Mouse (Mus musculus) midbrain, embryonic 10.5 days (tissue): ENCODE data around the gene Ppm1m. TPM values are rescaled to one million over a fixed set of nuclear protein-coding genes. Genes with fewer than 3 reads are reported as not detected.

Source experiments
- DNase-seq: peaks from one replicate; pipeline ENCODE4 v3.0.0-alpha.2; 2017; ENCODE audit warnings: low spot score
- H3K27ac ChIP-seq: fragments of 300-500 bp; sonication (generic); replicated peaks from 2 replicates; pipeline ENCODE4 v1.5.1; 2016; ENCODE audit warnings: mild to moderate bottlenecking
- H3K27me3 ChIP-seq: fragments of 300-500 bp; sonication (generic); 2 replicates; pipeline ENCODE4 v1.6.1; 2016; ENCODE audit warnings: low read depth, mild to moderate bottlenecking; ENCODE audit not compliant: poor library complexity, severe bottlenecking
- H3K36me3 ChIP-seq: fragments of 300-500 bp; sonication (generic); 2 replicates; pipeline ENCODE4 v1.6.1; 2016; ENCODE audit warnings: mild to moderate bottlenecking, moderate library complexity
- H3K4me1 ChIP-seq: fragments of 300-500 bp; sonication (generic); 2 replicates; pipeline ENCODE4 v1.6.1; 2016
- H3K4me3 ChIP-seq: fragments of 300-500 bp; sonication (generic); 2 replicates; pipeline ENCODE4 v1.5.1; 2016; ENCODE audit warnings: mild to moderate bottlenecking, moderate library complexity
- H3K9me3 ChIP-seq: fragments of 300-500 bp; sonication (generic); replicated peaks from 2 replicates; pipeline ENCODE4 v1.6.1; 2016; ENCODE audit warnings: mild to moderate bottlenecking
- WGBS: fragments of 180-500 bp; shearing (Covaris S2); methylation state at CpG from one replicate; pipeline ENCODE4 v1.1.7; 2016; 5-methylcytosine and 5-hydroxymethylcytosine counted together
- polyA plus RNA-seq: library from polyadenylated mRNA; unstranded; fragments of >200 nt; fragmentation: Nextera tagmentation; extraction: Ambion mirVana; gene quantifications from 2 replicates; pipeline ENCODE4 v1.2.1, GENCODE M21; 2016

Gene Ppm1m
- polyA plus RNA-seq, 1 experiment from 2014 or later, result 52.1 TPM

DNA sequence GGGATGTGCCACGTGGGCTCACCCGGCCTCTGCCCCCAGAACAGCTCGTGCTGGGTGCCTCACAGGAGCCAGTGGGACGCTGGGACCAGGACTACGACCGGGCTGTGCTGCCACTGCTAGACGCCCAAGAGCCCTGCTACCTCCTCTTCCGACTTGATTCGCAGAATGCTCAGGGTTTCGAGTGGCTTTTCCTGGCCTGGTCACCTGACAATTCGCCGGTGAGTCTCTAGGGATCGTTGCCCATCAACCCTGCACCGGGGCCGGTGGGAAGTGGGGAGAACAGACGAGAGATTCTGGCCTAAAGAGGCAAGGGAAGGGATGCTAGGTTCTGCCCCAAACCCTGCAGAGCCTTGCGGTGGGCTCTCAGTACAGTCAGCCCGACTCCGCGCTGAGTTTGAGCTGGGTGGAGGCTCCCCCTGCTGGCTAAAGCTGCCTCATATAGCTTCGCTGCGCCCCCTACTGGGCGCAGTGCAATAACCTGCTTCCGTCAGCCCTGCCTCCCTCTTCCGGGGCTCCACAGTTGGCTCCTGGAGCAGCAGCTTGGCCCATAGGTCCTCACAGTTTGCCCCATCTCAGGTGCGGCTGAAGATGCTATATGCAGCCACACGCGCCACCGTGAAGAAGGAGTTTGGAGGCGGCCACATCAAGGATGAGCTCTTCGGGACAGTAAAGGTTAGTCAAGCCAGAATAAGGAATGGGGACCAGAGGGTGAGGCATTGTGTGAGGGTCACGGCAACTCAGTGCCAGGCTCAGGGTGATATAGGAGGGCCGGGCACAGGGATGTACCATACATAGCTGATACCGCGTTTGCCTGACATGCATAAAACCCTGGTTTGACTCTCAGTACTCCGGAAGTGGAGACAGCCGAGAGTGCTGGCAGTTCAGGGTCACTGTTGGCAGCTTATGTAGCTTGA lies 12.4 kb upstream of the Ppm1m start:
- WGBS, result 17% methylated on average over 37 of the region's 37 CpGs
- Histone ChIP-seq H3K4me1 (peaks cover 20% of the 10 kb centered on the region), H3K27ac (peak overlapping the region; percentile 78), H3K36me3 (peaks cover 53% of the 10 kb centered on the region), H3K4me3 (peak overlapping the region; percentile 43), H3K9me3 (no peaks in the 10 kb centered on the region), H3K27me3 (no peaks in the 10 kb centered on the region)
- peak; percentile 91 for DNase-seq

GRCm38 (mm10) chr9:106210853-106211609 lies 11.5 kb upstream of the Ppm1m start:
- DNase-seq, result peak; percentile 31
- peak overlapping the region; percentile 43 for H3K4me3 ChIP-seq
- WGBS, result 37% methylated on average over 9 of the region's 9 CpGs
- H3K36me3 ChIP-seq, result peaks cover 56% of the 10 kb centered on the region
- H3K27me3 ChIP-seq, result no peaks in the 10 kb centered on the region
- no peaks in the 10 kb centered on the region for H3K9me3 ChIP-seq
- peaks cover 20% of the 10 kb centered on the region for H3K4me1 ChIP-seq
- H3K27ac ChIP-seq, result peak overlapping the region; percentile 78

DNA sequence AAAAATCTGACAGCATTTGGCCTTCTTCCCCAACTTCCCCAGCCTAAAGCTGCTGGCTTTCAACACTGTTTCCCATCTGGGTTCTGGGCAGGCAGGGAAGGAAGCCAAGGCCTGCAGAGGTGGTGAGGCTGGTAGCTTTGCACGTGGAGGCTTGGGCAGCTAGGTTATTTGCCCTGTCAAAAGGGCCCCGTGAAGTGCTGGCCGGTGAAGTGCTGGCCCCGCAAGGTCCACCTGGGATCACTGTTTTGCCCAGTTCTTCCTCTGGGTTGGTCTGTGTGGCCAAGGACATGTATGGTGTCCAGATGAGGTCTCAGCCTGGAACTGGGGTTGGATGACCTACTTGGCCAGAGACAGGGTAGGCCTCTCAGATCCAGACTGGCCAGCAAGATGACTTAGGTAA lies 10.4 kb upstream of the Ppm1m start:
- 94% methylated on average over 4 of the region's 4 CpGs for WGBS
- Histone ChIP-seq H3K27ac (no peak overlapping the region), H3K36me3 (peaks cover 50% of the 10 kb centered on the region), H3K4me1 (peaks cover 29% of the 10 kb centered on the region), H3K27me3 (no peaks in the 10 kb centered on the region), H3K9me3 (no peaks in the 10 kb centered on the region), H3K4me3 (no peak overlapping the region)
- DNase-seq, result no peak

DNA sequence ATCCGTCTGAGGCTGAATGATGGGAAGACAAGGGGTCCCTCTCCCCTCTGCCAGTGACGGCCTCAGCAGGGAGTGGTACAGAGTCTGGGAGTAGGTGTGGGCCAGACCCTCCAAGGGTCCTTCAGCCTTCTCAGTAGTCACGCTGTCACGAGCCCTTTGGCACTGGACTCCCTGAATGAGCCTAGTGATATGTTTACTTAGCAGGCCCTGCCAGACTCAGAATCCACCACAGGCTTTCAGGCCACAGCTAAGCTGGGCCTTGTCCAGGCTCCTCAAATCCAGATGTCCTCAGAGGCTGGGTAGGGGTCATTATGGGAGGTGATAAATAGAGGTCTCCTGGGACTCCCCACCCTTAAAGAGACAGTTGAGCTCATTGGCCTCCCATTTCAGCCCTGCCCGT lies 8.6 kb upstream of the Ppm1m start:
- peaks cover 47% of the 10 kb centered on the region for H3K4me1 ChIP-seq
- peaks cover 32% of the 10 kb centered on the region for H3K36me3 ChIP-seq
- 84% methylated on average over 5 of the region's 5 CpGs for WGBS
- H3K4me3 ChIP-seq, result no peak overlapping the region
- H3K27ac ChIP-seq, result no peak overlapping the region
- H3K9me3 ChIP-seq, result no peaks in the 10 kb centered on the region
- H3K27me3 ChIP-seq, result no peaks in the 10 kb centered on the region
- no peak for DNase-seq

DNA sequence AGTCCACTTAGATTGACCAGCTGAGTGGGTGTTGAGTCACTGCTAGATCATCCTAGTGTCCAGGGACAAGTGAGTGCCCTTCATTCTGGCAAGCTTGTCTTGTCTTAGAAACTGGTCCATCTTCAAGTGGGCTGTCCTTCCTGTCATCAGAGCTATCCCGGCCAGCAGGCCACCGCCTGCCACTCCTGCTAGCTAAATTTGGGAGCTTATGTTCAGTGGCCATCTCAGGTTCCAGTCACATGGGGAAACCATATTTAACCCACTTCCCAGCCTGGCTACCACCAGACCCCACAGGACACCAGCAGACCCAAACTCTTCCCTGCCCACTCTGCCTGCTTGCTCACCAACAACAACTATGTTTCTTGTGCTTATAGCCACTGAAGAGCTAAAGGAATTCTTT lies 7.0 kb upstream of the Ppm1m start:
- no peak overlapping the region for H3K4me3 ChIP-seq
- 89% methylated on average over 2 of the region's 2 CpGs for WGBS
- no peaks in the 10 kb centered on the region for H3K27me3 ChIP-seq
- H3K4me1 ChIP-seq, result peaks cover 49% of the 10 kb centered on the region
- no peaks in the 10 kb centered on the region for H3K9me3 ChIP-seq
- no peak overlapping the region for H3K27ac ChIP-seq
- no peak for DNase-seq
- H3K36me3 ChIP-seq, result peaks cover 22% of the 10 kb centered on the region

DNA sequence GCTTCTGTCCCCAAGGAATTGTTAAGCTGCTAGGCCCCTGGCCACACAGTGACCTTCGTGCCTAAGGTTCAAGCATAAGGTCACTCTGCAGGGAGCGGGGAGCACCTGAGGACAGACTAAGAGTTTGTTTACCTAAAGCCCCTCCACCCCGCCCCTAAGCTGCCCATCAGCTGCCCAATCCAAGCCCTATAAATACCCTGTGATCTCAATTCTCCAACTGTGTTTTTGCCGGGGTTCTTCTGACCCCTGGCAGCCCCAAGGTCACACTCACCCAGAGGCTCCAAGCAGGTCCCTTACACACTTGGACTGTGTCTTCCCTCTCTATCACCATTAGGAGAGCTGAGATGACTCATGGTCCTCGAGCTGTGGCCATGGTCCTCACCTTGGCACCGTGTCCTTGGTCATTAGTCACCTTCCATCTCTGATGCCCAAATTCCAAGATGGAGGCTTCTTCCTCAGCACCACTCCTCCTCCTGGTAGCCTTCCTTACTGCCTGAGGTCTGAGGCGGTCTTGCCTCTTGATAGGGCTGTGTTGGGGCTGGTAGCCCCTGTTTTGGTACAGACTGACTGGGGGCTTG lies 6.3 kb upstream of the Ppm1m start:
- Histone ChIP-seq H3K4me3 (no peak overlapping the region), H3K36me3 (peaks cover 22% of the 10 kb centered on the region), H3K27ac (no peak overlapping the region), H3K9me3 (no peaks in the 10 kb centered on the region), H3K4me1 (peaks cover 41% of the 10 kb centered on the region), H3K27me3 (no peaks in the 10 kb centered on the region)
- WGBS, result 85% methylated on average over 7 of the region's 7 CpGs
- no peak for DNase-seq

DNA sequence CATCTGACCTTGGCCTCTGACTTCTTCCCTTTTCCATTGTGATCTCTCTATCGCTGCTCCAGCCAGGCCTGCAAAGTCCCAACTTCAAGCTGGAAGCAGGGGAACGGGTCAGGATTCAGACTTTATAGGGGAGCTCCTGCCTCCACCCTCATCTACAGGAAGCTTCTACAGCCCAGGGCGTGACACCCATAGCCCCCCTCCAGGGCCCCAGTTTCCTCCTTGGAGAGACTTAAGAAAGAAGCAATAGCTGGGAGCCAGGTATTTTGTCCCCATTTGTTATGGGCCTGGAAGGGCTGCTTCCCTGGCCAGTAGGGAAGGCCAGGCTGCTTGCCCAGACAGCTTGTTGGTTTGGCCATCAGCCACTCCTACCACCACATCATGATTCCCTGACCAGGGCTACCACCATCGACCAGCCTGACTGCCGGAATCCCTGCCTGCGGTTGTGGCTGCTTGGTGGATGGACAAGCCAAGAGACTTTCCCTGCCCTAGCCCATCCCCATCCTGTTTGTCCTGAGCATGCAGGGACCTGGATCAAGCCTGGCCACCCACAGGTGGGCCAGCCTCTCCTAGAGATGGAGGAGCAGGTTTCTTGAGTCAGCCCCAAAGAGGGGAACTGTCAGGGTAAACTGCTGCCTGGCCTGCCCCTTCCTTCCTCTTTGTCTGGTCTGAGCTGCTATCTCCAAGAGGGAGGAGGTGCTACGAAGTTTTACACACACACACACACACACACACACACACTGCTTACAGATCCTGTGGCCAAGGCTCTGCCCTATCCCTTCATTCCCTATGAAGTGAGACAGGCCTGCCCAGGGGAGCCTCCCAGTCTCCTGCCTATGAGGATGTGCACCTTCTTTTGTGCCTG lies 4.7 kb upstream of the Ppm1m start:
- WGBS, result 86% methylated on average over 7 of the region's 7 CpGs

GRCm38 (mm10) chr9:106202819-106203636 lies 3.5 kb upstream of the Ppm1m start, which contains the start of gene Twf2:
Gene Twf2, plus strand, starts transcription at chr9:106203108.
- no peaks in the 10 kb centered on the region for H3K9me3 ChIP-seq
- WGBS, result 2% methylated on average over 53 of the region's 61 CpGs
- DNase-seq, result peak; percentile 92
- H3K4me1 ChIP-seq, result peaks cover 61% of the 10 kb centered on the region
- peak within 1 kb of the TSS; percentile 74 for H3K4me3 ChIP-seq
- H3K27ac ChIP-seq, result peak within 1 kb of the TSS; percentile 86
- H3K27me3 ChIP-seq, result peaks cover 8% of the 10 kb centered on the region; the same call in 1 of the 2 replicates
- H3K36me3 ChIP-seq, result peaks cover 10% of the 10 kb centered on the region

More for the DNA sequence above, 4.7 kb upstream of the Ppm1m start:
- no peak for DNase-seq
- Histone ChIP-seq H3K4me3 (peak overlapping the region; percentile 74), H3K27ac (peak overlapping the region; percentile 86), H3K27me3 (peaks cover 8% of the 10 kb centered on the region; the same call in 1 of the 2 replicates), H3K36me3 (peaks cover 19% of the 10 kb centered on the region), H3K9me3 (no peaks in the 10 kb centered on the region), H3K4me1 (peaks cover 49% of the 10 kb centered on the region)

DNA sequence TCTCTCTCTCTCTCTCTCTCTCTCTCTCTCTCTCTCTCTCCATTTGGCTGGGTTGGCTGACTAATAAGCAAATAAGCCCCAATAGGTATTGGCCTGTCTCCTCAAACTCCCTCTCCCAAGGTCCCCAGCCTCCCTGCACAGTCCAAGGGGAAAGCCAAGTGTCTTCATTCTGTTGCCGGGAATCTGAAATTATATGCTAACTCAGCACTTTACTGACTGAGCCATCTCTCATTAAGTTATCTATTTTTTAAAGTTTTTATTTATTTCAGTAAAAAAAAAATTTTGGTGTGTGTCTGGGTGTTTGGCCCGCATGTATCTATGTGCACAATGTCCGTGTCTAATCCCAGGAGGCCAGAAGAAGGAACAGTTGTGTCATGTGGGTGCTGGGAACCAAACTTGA lies 2.3 kb upstream of the Ppm1m start:
- Histone ChIP-seq H3K36me3 (peaks cover 12% of the 10 kb centered on the region), H3K4me3 (peak overlapping the region; percentile 74), H3K27ac (no peak overlapping the region), H3K27me3 (peaks cover 8% of the 10 kb centered on the region; the same call in 1 of the 2 replicates), H3K4me1 (peaks cover 72% of the 10 kb centered on the region), H3K9me3 (no peaks in the 10 kb centered on the region)
- DNase-seq, result no peak
- 90% methylated on average over 3 of the region's 3 CpGs for WGBS

DNA sequence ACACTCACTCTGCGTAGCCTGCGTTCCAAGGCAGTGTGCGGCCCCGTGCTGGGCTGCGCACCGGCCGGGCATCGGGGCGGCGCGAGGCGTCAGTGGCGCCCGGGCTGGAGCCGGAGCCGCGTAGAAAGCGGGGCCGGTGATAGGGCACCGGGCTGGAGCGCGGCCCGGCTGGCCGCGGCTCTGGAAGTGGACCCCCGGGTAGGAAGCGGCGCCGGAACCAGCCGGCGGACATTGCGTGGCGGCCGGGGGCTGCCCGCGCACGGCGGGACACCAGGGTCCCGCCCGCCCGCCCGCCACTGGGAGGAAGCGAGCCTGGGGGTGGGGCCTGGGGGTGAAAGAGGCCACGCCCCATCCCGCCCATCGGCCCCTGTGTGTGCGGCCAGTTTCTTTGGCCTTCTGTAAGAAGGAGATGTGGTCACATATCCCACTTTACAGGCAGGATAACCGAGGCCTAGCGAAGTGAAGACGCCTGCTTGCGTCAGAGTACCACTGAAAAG lies 536 bp downstream of the Ppm1m start:
- Histone ChIP-seq H3K9me3 (no peaks in the 10 kb centered on the region), H3K27me3 (peaks cover 8% of the 10 kb centered on the region; the same call in 1 of the 2 replicates), H3K4me3 (peak overlapping the region; percentile 77), H3K27ac (peak overlapping the region; percentile 90), H3K36me3 (peaks cover 38% of the 10 kb centered on the region), H3K4me1 (peaks cover 61% of the 10 kb centered on the region)
- WGBS, result under 1% methylated on average over 51 of the region's 51 CpGs
- DNase-seq, result peak; percentile 82

DNA sequence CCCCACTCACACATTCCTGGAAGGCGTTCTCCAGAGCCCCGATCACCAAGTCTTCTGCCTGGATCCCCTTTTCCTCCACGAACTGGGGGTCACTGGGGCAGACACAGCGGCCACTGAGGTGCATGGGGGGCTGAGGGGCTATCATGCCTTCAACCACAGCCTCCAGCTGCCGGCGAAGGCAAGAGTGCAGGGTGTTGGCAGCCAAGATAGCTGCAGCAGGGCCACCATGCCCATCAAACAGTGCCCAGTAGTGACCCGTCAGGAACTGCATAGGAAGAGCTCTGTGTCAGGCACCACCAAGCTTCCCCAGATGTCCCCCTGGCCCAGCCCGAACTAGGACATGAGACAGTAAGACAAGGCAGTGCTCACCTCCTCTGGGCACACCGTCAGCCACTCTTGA lies 1.8 kb downstream of the Ppm1m start:
- no peak for DNase-seq
- H3K4me3 ChIP-seq, result peak overlapping the region; percentile 77; the same call in 1 of the 2 replicates
- H3K27me3 ChIP-seq, result peaks cover 8% of the 10 kb centered on the region; the same call in 1 of the 2 replicates
- H3K4me1 ChIP-seq, result peaks cover 48% of the 10 kb centered on the region
- 94% methylated on average over 9 of the region's 9 CpGs for WGBS
- H3K9me3 ChIP-seq, result no peaks in the 10 kb centered on the region
- H3K27ac ChIP-seq, result no peak overlapping the region
- H3K36me3 ChIP-seq, result peaks cover 49% of the 10 kb centered on the region
